Mouse (Mus musculus) spleen, adult 2 months (tissue): Measurements from ENCODE around the gene Rnaseh2b. TPM values are rescaled to one million over a fixed set of nuclear protein-coding genes. Genes with fewer than 3 reads are reported as not detected.

Experiments
- DNase-seq, 2 experiments: peaks; one replicate each; pipeline versions ENCODE4 v3.0.0 to v3.0.0-alpha.2; 2012 to 2021; ENCODE audit warnings: low spot score in 2 of 2, low read depth in 1 of 2
- H3K27ac ChIP-seq: fragments of 200-500 bp; 2 replicates; pipeline ENCODE4 v1.5.1; 2012; ENCODE audit warnings: low read length, inconsistent platforms; ENCODE audit not compliant: insufficient read depth
- H3K27me3 ChIP-seq: fragments of 200-500 bp; 2 replicates; pipeline ENCODE4 v1.6.1; 2012; ENCODE audit warnings: mild to moderate bottlenecking, moderate library complexity, low read length, inconsistent platforms; ENCODE audit not compliant: control insufficient read depth, insufficient read depth
- H3K36me3 ChIP-seq: fragments of 200-500 bp; 2 replicates; pipeline ENCODE4 v1.6.1; 2012; ENCODE audit warnings: mild to moderate bottlenecking, low read length, inconsistent platforms; ENCODE audit not compliant: control insufficient read depth, insufficient read depth
- H3K4me1 ChIP-seq: fragments of 200-500 bp; 2 replicates; pipeline ENCODE4 v1.6.1; 2011; ENCODE audit warnings: inconsistent platforms; ENCODE audit not compliant: control insufficient read depth, insufficient read depth, insufficient read length
- H3K4me3 ChIP-seq: fragments of 200-500 bp; 2 replicates; pipeline ENCODE4 v1.5.1; 2011; ENCODE audit warnings: mild to moderate bottlenecking, inconsistent platforms; ENCODE audit not compliant: insufficient read depth, insufficient read length; ENCODE audit errors: extremely low read depth
- CTCF ChIP-seq: fragments of 200-500 bp; IDR thresholded peaks from 2 replicates; pipeline ENCODE4 v1.5.1; 2011; ENCODE audit warnings: mild to moderate bottlenecking, inconsistent platforms; ENCODE audit not compliant: insufficient read depth, insufficient read length, insufficient replicate concordance; ENCODE audit errors: extremely low read depth
- POLR2A ChIP-seq: fragments of 200-500 bp; IDR thresholded peaks from 2 replicates; pipeline ENCODE4 v1.6.1; 2011; ENCODE audit warnings: low read depth, low read length, inconsistent platforms
- WGBS: fragments of 180-500 bp; shearing (Covaris S2); methylation state at CpG from one replicate; pipeline ENCODE4 v1.1.7; 2018; 5-methylcytosine and 5-hydroxymethylcytosine counted together
- polyA plus RNA-seq: library from polyadenylated mRNA; depleted of rRNA; stranded (reverse); fragments of >200 nt; gene quantifications from 2 replicates; pipeline ENCODE4 v1.2.3, GENCODE M21; 2012

Rnaseh2b gene
- polyA plus RNA-seq, 1 experiment: 2.2 TPM

DNA sequence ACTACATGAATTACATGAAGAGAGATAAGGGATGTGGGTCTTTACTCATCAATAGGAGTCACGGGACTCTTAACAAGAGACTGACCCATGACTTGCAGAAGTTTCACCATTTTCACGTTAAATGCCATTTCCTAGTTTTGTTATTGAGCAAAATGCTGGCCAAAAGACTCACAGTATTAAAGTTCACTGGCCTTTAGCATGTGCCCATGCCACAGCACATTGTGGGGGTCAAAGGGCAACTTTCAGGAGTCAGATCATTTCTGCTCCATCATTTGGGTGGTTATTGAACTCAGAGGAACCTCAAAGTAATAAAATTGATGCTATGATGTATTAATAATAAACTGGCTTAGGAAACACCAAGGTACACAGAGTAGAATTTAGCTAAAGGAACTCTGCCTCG is 37.2 kb downstream of the Rnaseh2b start:
- Histone ChIP-seq H3K27me3 (no peaks in the 10 kb centered on the region; the same call in 1 of the 2 replicates), H3K4me1 (no peaks in the 10 kb centered on the region; the same call in 1 of the 2 replicates), H3K27ac (no peak overlapping the region), H3K36me3 (no peaks in the 10 kb centered on the region), H3K4me3 (no peak overlapping the region)
- DNase-seq: no peak
- no peak for TF ChIP-seq CTCF
- no peak for TF ChIP-seq POLR2A
- WGBS: 89% methylated on average over 3 of the region's 3 CpGs

GRCm38 (mm10) chr14:62331457-62331856 is 39.1 kb downstream of the Rnaseh2b start:
- Histone ChIP-seq H3K27ac (no peak overlapping the region), H3K4me3 (no peak overlapping the region; the same call in 1 of the 2 replicates), H3K27me3 (no peaks in the 10 kb centered on the region; the same call in 1 of the 2 replicates), H3K36me3 (no peaks in the 10 kb centered on the region), H3K4me1 (no peaks in the 10 kb centered on the region; the same call in 1 of the 2 replicates)
- TF ChIP-seq POLR2A (no peak), CTCF (no peak)
- DNase-seq: no peak
- 17% methylated on average over 6 of the region's 6 CpGs for WGBS

DNA sequence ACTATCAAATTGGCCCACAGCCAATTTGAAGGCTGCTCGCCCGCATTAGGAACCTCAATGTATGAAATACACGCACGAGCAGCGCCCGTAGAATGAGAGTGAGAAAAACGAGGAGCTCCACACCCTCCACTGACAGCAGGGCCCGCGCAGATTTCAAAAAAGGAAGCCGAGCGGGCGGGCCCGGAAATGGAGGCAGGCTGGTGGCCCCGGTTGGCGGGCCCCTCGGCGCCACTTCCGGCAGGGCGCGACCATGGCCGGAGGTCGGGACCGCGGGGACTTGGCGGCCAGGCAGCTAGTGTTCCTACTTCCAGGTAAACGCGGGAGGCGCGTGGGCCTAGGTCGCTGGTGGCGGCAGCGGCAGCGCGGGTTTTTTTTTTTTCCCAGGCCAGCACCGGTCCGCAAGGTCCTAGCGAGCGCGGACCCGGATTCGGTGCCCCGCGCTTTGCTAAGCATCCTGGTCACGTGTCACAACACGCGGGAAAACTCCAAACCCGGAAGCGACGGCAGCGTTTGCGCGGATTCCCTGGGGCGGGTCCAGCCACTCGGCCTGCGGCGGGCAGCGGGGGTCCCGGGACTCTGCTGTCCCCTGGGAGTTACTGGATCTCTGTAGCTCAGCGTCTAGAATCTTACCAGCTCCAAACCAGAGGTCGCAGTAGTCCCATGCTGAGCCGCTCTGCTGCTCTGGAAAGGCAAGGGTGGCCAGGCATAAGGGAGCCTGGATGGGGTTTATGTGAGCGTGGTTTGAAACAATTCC is 39.7 kb downstream of the Rnaseh2b start:
- WGBS: under 1% methylated on average over 62 of the region's 62 CpGs
- Histone ChIP-seq H3K4me3 (peak overlapping the region; percentile 97), H3K4me1 (no peaks in the 10 kb centered on the region; the same call in 1 of the 2 replicates), H3K27me3 (no peaks in the 10 kb centered on the region; the same call in 1 of the 2 replicates), H3K27ac (peak overlapping the region; percentile 76), H3K36me3 (no peaks in the 10 kb centered on the region)
- DNase-seq: peak; percentile 59 to 82
- TF ChIP-seq CTCF (no peak), POLR2A (no peak; the same call in 1 of the 2 replicates)

DNA sequence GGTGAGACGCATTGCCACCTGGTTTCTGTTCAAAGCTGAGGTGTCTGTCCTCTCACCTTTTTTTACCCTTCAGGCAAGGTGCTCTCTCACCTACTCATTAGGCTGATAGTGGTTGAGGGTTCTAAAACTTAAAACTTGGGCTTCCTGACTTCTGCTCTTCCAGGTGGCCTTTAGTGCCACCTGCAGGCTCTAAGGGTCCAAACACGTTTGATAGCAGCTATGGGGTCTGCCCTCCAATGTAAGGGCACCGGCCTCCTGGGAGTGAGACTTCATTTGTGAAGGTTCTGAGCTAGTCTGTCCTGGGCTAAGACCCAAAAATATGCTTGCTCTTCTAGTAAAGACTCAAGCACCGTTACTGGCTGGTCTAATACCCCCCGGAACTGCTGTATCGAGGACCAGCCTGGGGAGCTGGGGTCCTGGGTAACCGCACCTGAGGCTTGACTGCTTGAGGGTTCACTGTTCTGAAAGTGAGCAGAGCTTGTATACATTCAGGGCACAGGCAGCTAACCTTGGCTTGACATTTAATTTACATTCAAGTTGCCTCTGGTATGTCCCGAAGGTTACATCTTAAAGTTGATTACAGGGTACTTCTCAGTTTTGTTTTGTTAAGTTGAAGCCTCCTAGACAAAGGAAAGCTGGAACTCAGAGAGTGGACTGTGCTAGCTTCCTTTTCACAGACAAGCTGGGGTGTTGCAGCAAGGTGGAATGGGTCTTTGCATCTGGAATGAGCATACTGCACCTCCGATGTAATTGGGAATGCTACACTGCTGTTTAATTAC is 41.7 kb downstream of the Rnaseh2b start:
- H3K36me3 ChIP-seq: no peaks in the 10 kb centered on the region
- WGBS: 75% methylated on average over 9 of the region's 9 CpGs
- DNase-seq: no peak

DNA sequence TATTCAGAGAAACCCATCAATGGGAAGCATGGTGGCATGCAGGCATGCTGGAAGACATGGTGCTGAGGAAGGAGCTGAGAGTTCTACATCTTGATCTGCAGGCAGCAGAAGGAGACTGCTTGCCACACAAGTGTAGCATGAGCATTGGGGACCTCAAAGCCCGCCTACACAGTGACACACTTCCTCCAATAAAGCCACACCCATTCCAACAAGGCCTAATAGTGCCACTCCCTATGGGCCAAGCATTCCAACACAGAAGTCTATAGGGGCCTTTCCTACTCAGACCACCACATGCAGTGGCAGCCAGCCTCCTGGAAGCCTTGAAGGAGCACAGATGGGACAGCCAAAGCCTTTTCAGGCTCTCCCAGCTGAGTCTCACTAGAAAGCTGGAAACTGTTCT is 46.8 kb downstream of the Rnaseh2b start:
- no peaks in the 10 kb centered on the region for H3K36me3 ChIP-seq
- no peaks in the 10 kb centered on the region for H3K27me3 ChIP-seq
- H3K4me1 ChIP-seq: no peaks in the 10 kb centered on the region
- no peak for DNase-seq
- 95% methylated on average over 1 of the region's 1 CpGs for WGBS
- H3K27ac ChIP-seq: no peak overlapping the region
- H3K4me3 ChIP-seq: no peak overlapping the region
- TF ChIP-seq POLR2A: no peak
- TF ChIP-seq CTCF: no peak

More for the DNA sequence above, 41.7 kb downstream of the Rnaseh2b start:
- no peaks in the 10 kb centered on the region; the same call in 1 of the 2 replicates for H3K4me1 ChIP-seq
- no peak overlapping the region for H3K4me3 ChIP-seq
- no peak for TF ChIP-seq POLR2A
- no peaks in the 10 kb centered on the region; the same call in 1 of the 2 replicates for H3K27me3 ChIP-seq
- H3K27ac ChIP-seq: no peak overlapping the region

DNA sequence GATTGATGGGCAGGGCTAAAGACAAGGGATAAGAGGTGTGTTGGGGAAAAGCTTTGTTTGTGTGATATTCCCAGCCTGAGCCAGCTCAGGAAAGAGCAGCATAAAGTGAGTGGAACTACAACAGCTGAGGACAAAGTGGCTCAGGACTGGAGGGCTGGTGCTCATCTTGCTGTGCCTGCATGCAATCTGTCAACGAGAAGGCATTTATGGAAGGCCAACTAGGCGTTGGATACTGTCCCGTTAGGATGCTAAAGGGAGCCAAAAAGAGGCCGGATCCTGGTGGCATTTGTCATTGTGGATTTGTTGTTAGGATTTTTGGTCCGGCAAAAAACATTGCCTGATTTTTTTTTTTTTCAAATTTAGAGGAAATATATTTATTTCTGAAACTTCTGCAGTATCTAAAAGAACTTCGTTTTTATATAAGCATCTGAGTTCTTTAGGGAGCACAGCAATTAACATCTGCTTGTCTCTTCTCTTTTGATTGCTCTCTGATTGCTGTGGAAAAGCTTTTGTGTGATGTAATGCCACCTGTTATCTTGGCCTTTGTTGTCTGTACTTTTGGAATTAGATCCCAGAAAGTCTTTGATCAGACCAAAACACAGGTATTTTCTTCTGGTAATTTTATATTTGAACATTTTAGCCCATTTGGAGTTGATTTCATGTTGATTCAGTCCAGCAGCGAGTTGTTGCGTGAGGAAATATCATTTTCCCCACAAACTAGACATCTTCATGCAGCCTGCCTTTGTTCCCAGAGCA is 49.7 kb downstream of the Rnaseh2b start:
- DNase-seq: no peak
- no peak overlapping the region for H3K27ac ChIP-seq
- whole genome bisulfite sequencing: 69% methylated on average over 8 of the region's 8 CpGs
- H3K4me3 ChIP-seq: no peak overlapping the region
- no peaks in the 10 kb centered on the region for H3K36me3 ChIP-seq
- H3K4me1 ChIP-seq: no peaks in the 10 kb centered on the region
- no peaks in the 10 kb centered on the region for H3K27me3 ChIP-seq
- no peak for TF ChIP-seq CTCF
- no peak for TF ChIP-seq POLR2A
